Mouse (Mus musculus) cerebellum, postnatal 36 days (tissue): ENCODE data around the gene Npvf.

Experiments used
- DNase-seq, 2 experiments: peaks; one replicate each; pipeline ENCODE4 v3.0.0; 2021 to 2022; ENCODE audit warnings: mixed read lengths in 2 of 2

Npvf gene

GRCm38 (mm10) chr6:50654356-50654755 is at the start of gene Npvf:
Npvf (minus strand) TSS chr6:50654439.
- DNase-seq, result no peak

DNA sequence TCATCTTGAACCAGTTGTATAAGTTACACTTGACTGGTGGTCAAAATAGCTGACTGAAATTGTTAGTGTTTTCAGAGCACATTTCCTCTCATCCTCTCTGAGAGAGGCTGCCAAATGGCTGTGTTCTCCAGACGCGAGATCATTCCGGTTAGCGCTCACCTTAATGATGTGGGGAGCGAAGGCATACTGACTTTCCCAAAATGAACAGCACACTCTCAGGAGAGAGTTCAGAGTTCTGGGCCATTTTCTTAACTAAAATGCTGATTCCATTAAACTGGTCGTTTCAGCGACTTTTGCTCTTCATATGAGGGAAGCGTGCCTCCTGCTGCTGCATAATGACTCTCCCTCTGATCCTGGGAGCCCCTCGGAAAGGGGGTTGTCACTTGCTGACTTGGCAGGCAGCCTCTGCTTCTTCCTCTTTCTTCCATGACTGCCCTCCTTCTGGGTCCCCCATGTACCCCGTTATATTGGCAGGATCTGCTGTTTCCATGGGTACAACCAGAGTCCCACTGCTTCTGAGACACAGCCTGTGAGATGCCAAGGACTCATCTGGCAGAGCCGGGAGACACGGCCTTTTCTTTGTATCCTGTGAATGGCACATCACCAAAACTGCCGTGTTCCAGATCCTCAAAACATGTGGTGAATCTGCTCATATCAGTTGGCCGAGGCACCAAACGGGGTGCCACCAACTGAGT is 35.0 kb upstream of the Npvf start:
- DNase-seq, result peak in 1 of 2 experiments; percentile 6

- DNase-seq, result no peak
These were observed 30.6 kb upstream of the Npvf start for GRCm38 (mm10) chr6:50684646-50685415.

- DNase-seq, result no peak
These were observed 27.3 kb upstream of the Npvf start for GRCm38 (mm10) chr6:50681491-50681890.

- no peak for DNase-seq
These were observed 26.3 kb upstream of the Npvf start for GRCm38 (mm10) chr6:50680224-50681215.

DNA sequence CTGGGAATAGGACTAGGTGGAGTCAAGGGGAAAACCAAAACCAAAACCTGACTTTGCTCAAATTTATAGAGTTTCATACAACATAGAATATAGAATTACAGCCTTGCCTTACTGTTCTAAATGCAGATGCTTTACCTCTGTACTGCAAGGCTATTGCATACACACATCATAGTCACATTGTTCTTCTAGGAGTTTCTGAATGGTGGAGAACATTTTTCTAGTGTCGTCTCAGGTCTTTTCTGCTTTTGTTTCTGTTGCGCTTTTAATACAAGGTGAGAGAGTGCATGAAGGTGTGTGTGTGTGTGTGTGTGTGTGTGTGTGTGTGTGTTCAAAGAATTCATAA is 25.2 kb upstream of the Npvf start:
- no peak for DNase-seq

DNA sequence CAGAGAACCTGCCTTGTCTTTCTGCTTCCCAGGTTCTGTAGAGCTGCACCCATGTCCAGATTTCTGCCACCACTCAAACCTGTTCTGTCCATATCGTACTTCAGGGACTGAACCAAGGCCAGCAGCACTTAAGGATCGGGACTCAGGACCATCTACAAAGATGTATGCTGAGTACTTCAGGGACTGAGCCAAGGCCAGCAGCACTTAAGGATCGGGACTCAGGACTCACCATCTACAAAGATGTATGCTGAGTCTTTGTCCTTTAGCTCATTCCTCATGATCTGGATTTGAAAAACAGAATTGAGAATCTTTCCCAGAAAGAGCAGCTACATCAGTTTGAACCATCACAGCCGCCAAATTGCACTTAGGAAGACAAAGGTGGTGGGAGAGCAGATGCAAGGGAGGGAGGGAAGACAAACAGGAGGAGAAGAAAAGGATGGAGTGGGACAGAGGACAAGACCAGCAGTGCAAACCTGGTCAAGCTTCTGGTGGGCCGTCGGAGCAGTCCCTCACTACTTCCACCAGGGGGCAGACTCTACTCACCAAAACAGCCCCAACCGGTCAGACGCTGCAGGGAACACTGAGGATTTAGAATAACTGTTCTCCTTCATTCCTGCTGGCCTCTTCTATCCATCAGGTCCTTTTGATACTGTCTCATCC is 24.7 kb upstream of the Npvf start:
- peak; percentile 77 to 82 for DNase-seq

- DNase-seq, result no peak
These were observed 17.0 kb upstream of the Npvf start for GRCm38 (mm10) chr6:50671191-50671590.

- DNase-seq, result no peak
These were observed 12.7 kb upstream of the Npvf start for GRCm38 (mm10) chr6:50666937-50667336.

DNA sequence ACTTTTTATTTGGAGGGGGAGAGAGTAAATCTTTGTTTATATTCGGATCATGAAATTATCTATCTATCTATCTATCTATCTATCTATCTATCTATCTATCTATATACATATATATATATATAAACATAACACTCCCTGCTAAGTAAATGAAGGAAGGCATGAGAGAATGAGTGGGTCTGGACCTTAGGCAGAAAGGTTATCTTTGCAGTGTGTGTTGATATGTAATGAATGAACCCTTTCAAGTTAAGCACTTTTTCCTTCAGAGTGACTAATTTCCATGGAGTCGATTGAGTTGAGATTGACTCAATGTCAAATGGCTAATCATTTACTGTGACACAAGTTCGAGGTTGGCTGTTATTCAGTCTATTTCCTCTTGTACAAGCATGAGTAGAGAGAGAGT is 10.8 kb upstream of the Npvf start:
- DNase-seq, result no peak

- DNase-seq, result no peak
These were observed 10.0 kb upstream of the Npvf start for GRCm38 (mm10) chr6:50664193-50664592.

- peak; percentile 29 to 45 for DNase-seq
These were observed 8.8 kb upstream of the Npvf start for GRCm38 (mm10) chr6:50662925-50663583.

DNA sequence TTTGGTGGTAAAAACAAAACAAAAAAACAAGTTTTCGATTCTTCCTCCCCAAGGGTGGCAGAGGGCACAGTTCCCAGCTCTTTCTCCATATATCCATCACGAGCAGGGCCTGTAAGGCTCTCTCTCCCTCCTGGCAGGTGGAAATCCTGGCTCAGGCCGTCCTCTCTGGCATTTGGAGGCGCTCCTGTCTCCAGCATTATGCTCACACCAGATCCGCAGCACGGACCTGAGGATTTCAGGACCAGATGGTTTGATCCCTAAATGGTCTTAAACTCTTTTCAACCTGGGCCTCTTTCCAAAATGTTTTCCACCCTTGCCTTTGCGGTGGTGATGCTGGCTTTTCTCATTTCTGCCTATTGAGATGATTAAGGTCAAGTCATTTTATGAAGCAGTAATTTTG is 7.5 kb upstream of the Npvf start:
- peak; percentile 84 to 87 for DNase-seq

GRCm38 (mm10) chr6:50658466-50658865 is 4.2 kb upstream of the Npvf start:
- DNase-seq, result no peak

DNA sequence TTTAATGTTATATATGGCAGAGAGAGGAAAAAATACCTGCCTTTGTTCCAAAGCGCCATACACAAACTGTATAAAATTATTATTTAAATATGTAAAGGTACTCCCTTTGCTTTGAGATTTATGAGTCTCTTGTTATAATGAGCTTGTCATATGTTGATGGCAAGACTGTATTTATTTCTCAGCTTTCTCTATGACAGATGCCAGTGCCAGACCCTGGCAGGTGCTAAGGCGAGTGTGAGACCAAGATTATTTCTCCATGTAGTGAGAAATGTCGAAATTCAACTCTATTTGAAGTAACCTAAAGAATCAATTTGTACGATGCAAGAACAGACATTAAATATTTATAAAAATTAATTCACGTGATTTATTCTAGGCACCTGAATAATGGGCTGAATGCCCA is 3.8 kb upstream of the Npvf start:
- DNase-seq, result peak in 1 of 2 experiments; percentile 39

GRCm38 (mm10) chr6:50656426-50656825 is 2.2 kb upstream of the Npvf start:
- DNase-seq, result peak in 1 of 2 experiments; percentile 34

DNA sequence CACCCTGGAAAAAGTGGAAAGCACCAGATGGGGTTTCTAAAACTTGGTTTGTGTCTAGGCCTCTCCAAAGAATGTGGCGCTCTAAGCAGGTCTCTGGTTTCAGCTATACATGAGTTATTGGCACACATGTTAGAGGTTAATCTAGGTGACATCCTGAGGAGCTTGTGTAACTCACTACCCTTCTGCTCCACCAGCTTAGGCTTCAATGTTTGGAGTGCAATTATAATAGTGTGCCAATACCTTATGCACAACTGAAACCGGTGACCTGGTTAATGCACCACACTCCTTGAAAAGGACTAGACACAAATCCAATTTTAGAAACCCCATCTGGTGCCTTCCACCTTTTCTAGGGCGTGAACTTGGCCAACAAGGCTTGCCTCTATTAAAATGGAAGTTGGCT is 1.7 kb upstream of the Npvf start:
- peak; percentile 44 to 69 for DNase-seq

DNA sequence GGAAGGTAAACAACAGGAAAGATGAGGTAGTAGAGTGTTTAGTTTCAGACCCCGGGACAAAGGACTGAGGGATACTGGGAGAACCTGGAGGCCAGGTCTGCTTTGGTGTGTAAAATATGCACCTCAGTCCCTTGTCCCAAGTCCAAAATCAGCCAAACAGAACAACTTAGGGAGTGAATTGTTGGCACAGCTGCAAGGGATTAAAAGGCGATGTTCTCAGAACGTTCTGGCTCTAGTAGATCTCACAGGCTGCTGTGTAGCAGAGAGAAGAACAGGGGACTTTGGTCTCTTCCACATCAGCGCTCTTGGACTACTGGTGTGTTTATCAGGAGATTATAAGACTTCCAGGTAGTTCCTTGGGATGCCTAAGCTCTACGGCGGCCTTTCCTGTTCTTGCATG is 6.6 kb downstream of the Npvf start:
- no peak for DNase-seq

DNA sequence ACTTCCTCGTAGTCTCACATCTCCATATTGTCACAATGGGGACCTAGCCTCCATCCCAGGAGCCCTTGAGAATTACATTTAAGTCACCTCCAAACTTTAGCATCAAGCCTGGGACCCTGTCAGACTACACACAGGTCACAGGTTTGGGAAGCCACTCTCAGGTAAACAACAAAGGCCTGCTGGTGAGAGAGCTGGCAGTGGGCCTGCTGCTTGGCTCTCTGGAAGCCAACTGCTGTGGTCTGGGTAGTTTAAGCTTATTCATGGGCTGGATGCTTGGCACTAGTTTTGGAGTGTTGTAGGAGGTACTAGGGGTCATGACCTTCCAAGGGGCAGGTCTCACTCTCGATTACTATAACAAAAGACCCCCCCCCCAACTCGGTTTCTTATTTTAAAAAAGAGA is 7.6 kb downstream of the Npvf start:
- peak; percentile 47 to 54 for DNase-seq

- no peak for DNase-seq
These were observed 9.5 kb downstream of the Npvf start for GRCm38 (mm10) chr6:50644701-50645100.

GRCm38 (mm10) chr6:50641898-50642297 is 12.3 kb downstream of the Npvf start:
- DNase-seq, result peak; percentile 27 to 32

- DNase-seq, result no peak
These were observed 13.9 kb downstream of the Npvf start for GRCm38 (mm10) chr6:50640377-50640776.
